Mouse (Mus musculus): ENCODE data around the gene Clps. TPM values are rescaled to one million over a fixed set of nuclear protein-coding genes. Genes with fewer than 3 reads are reported as not detected.

The Clps gene
- polyA plus RNA-seq, 1 experiment from 2014 or later, result not detected

DNA sequence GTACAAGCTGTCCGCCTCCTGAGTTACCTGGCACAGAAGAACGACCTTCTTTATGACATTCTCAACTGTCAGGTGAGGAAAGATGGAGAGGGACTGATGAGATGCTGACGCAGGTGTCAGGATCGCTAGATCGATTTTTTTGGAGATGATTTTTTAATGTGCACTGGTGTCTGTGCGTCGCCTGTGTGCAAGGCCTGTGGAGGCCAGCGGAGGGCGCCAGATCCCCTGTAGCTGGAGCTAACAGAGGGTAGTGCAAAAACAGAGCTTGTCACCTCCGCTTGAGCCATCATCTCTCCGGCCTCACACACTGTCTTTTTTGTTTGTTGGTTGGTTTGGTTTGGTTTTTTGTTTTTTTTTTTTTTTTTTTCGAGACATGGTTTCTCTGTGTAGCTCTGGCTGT is 22.7 kb downstream of the Clps start:
- Histone ChIP-seq H3K27me3 (replicated peaks; ENCODE audit: control insufficient read depth, insufficient read depth, low read length) (no peaks in the 10 kb centered on the region), H3K4me1 (ENCODE audit: control insufficient read depth, insufficient read depth, low read length) (no peaks in the 10 kb centered on the region), H3K4me2 (ENCODE audit: low read depth, low read length) (no peak overlapping the region), H3K9me3 (ENCODE audit: control insufficient read depth, low read length) (peaks cover 30% of the 10 kb centered on the region), H3K4me3 (ENCODE audit: low read depth, low read length) (no peak overlapping the region), H3K36me3 (ENCODE audit: control insufficient read depth, insufficient read depth, low read length) (no peaks in the 10 kb centered on the region), H3K27ac (replicated peaks; ENCODE audit: low read depth, low read length) (no peak overlapping the region), H3K9ac (ENCODE audit: low read depth, low read length) (no peak overlapping the region)
- 44% methylated on average over 12 of the region's 12 CpGs for WGBS
- DNase-seq (ENCODE audit: low spot score) (no peak), ATAC-seq (ENCODE audit: low read depth) (no peak)

DNA sequence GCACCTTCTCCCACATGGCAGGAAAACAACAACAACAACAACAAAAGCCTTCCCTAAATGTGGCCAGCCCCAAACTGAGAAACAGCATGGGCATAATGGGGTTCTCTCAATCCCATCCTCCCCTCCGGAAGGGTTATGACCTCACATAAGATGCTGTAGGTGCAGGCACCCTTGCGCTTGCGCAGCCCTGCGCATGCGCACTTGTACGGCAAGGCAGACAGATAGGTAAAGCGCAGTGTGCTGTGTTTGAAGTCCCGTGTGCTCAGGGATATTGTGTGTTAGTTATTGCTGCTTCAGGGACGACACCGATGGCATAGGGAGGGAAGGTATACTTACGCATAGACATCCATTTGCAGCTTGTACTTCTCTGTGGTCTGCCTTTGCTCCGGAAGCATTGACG is 27.2 kb downstream of the Clps start:
- Histone ChIP-seq H3K27ac (replicated peaks; ENCODE audit: low read depth, low read length) (no peak overlapping the region), H3K36me3 (ENCODE audit: control insufficient read depth, insufficient read depth, low read length) (no peaks in the 10 kb centered on the region), H3K27me3 (replicated peaks; ENCODE audit: control insufficient read depth, insufficient read depth, low read length) (no peaks in the 10 kb centered on the region), H3K9me3 (ENCODE audit: control insufficient read depth, low read length) (peaks cover under 1% of the 10 kb centered on the region; the same call in 1 of the 2 replicates), H3K4me2 (ENCODE audit: low read depth, low read length) (no peak overlapping the region), H3K4me1 (ENCODE audit: control insufficient read depth, insufficient read depth, low read length) (no peaks in the 10 kb centered on the region), H3K9ac (ENCODE audit: low read depth, low read length) (no peak overlapping the region), H3K4me3 (ENCODE audit: low read depth, low read length) (no peak overlapping the region)
- no peak for ATAC-seq (ENCODE audit: low read depth)
- DNase-seq (ENCODE audit: low spot score), result no peak
- 91% methylated on average over 13 of the region's 13 CpGs for WGBS

DNA sequence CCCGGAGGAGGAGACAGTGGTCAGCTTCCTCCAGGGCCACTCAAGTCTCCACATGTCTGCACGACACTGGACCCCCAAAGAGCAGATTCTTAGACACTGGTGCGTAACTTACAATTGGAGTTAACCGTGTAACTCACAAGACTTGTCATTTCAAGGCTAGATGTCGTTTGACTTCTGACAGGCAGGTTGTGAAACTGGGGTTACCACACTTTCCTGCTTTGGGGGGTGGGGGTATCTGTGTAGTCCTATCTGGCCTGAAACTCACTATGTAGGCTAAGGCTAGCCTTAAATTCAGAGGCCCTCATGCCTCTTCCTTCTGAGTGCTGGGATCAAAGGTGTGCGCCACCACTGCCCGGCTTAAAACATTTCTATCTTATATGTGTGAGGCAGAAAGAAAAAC is 28.0 kb downstream of the Clps start:
- ATAC-seq (ENCODE audit: low read depth), result no peak
- H3K4me2 ChIP-seq (ENCODE audit: low read depth, low read length), result no peak overlapping the region
- H3K36me3 ChIP-seq (ENCODE audit: control insufficient read depth, insufficient read depth, low read length), result no peaks in the 10 kb centered on the region
- H3K9me3 ChIP-seq (ENCODE audit: control insufficient read depth, low read length), result no peaks in the 10 kb centered on the region
- DNase-seq (ENCODE audit: low spot score), result no peak
- no peak overlapping the region for H3K9ac ChIP-seq (ENCODE audit: low read depth, low read length)
- no peaks in the 10 kb centered on the region for H3K27me3 ChIP-seq (replicated peaks; ENCODE audit: control insufficient read depth, insufficient read depth, low read length)
- peaks cover 4% of the 10 kb centered on the region for H3K4me1 ChIP-seq (ENCODE audit: control insufficient read depth, insufficient read depth, low read length)
- H3K27ac ChIP-seq (replicated peaks; ENCODE audit: low read depth, low read length), result no peak overlapping the region
- WGBS, result 83% methylated on average over 7 of the region's 7 CpGs
- H3K4me3 ChIP-seq (ENCODE audit: low read depth, low read length), result no peak overlapping the region

DNA sequence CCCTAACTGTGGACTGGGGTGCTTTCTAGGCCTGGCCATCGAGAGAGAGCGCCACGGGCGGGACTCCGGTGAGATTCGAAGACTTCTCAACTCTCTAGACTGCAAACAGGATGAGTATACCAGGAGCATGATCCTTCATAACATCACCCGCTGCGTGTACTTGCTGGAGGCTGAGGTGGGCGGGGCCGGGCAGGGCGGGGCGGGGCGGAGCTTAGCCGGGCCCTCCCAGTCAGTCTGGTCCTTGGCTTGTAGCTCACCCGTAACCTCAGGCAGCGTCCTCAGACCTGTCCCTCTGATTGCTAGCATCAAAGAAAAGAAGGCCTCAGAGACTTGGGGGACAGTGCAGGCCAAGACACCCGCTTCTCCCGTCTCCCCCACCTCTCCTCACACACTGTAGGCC is 28.6 kb downstream of the Clps start:
- H3K4me2 ChIP-seq (ENCODE audit: low read depth, low read length), result peak overlapping the region; percentile 18; the same call in 1 of the 2 replicates
- H3K36me3 ChIP-seq (ENCODE audit: control insufficient read depth, insufficient read depth, low read length), result no peaks in the 10 kb centered on the region
- DNase-seq (ENCODE audit: low spot score) (no peak), ATAC-seq (ENCODE audit: low read depth) (no peak)
- no peaks in the 10 kb centered on the region for H3K9me3 ChIP-seq (ENCODE audit: control insufficient read depth, low read length)
- H3K27ac ChIP-seq (replicated peaks; ENCODE audit: low read depth, low read length), result no peak overlapping the region
- 18% methylated on average over 18 of the region's 18 CpGs for WGBS
- H3K9ac ChIP-seq (ENCODE audit: low read depth, low read length), result no peak overlapping the region
- no peaks in the 10 kb centered on the region for H3K27me3 ChIP-seq (replicated peaks; ENCODE audit: control insufficient read depth, insufficient read depth, low read length)
- peaks cover 8% of the 10 kb centered on the region for H3K4me1 ChIP-seq (ENCODE audit: control insufficient read depth, insufficient read depth, low read length)
- H3K4me3 ChIP-seq (ENCODE audit: low read depth, low read length), result peak overlapping the region; percentile 5; the same call in 1 of the 2 replicates

DNA sequence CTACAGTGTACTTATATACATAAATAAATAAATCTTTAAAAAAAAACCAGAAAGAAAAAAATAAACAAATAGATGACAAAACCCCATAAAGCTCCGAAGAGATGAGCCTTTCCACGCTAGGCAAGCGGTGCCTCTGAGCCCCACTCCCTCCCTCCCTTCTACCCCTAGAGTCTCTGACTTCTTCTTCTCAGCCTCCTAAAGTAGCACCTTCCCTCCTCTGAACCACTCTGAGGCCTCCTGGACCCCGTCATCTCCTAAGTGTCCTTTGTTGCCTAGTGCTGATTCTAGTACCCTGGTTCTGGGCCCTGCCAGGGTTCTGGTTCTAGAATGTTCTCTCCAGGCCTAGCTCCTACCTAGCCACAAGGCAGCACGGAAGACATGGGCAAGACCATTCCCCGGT is 30.1 kb downstream of the Clps start, which contains the start of gene Armc12:
Gene Armc12 (plus strand): TSS at position 301 of the 400 bp plus-strand sequence.
- H3K27ac ChIP-seq (replicated peaks; ENCODE audit: low read depth, low read length), result no peak within 1 kb of the TSS
- H3K4me1 ChIP-seq (ENCODE audit: control insufficient read depth, insufficient read depth, low read length), result peaks cover 8% of the 10 kb centered on the region
- ATAC-seq (ENCODE audit: low read depth) (no peak), DNase-seq (ENCODE audit: low spot score) (no peak)
- no peaks in the 10 kb centered on the region for H3K36me3 ChIP-seq (ENCODE audit: control insufficient read depth, insufficient read depth, low read length)
- H3K9ac ChIP-seq (ENCODE audit: low read depth, low read length), result no peak within 1 kb of the TSS
- no peak within 1 kb of the TSS for H3K4me3 ChIP-seq (ENCODE audit: low read depth, low read length)
- 85% methylated on average over 6 of the region's 6 CpGs for whole genome bisulfite sequencing
- no peaks in the 10 kb centered on the region for H3K27me3 ChIP-seq (replicated peaks; ENCODE audit: control insufficient read depth, insufficient read depth, low read length)
- H3K4me2 ChIP-seq (ENCODE audit: low read depth, low read length), result no peak within 1 kb of the TSS
- H3K9me3 ChIP-seq (ENCODE audit: control insufficient read depth, low read length), result no peaks in the 10 kb centered on the region

DNA sequence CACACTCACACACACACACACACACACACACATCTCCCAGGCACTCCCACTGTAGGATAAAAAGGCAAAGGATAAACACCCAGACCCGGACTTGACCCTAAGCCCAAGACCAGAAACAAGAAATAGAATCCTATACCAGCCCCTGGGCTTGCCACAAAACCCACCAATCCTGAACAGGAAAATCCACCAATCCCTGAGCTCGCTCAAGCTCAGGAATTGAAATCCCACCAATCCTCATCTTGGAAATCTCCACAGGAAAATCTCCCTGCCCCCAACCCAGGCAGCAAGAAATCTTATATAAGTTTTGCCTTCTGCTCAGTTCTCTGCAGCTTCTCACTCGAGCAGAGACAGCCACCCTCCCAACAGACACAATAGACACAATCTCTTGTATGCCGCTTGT is 31.4 kb downstream of the Clps start:
- ATAC-seq (ENCODE audit: low read depth) (no peak), DNase-seq (ENCODE audit: low spot score) (no peak)
- Histone ChIP-seq H3K9me3 (ENCODE audit: control insufficient read depth, low read length) (no peaks in the 10 kb centered on the region), H3K4me1 (ENCODE audit: control insufficient read depth, insufficient read depth, low read length) (peaks cover 8% of the 10 kb centered on the region), H3K4me3 (ENCODE audit: low read depth, low read length) (no peak overlapping the region), H3K9ac (ENCODE audit: low read depth, low read length) (no peak overlapping the region), H3K27ac (replicated peaks; ENCODE audit: low read depth, low read length) (no peak overlapping the region), H3K4me2 (ENCODE audit: low read depth, low read length) (no peak overlapping the region), H3K27me3 (replicated peaks; ENCODE audit: control insufficient read depth, insufficient read depth, low read length) (no peaks in the 10 kb centered on the region), H3K36me3 (ENCODE audit: control insufficient read depth, insufficient read depth, low read length) (no peaks in the 10 kb centered on the region)
- 57% methylated on average over 4 of the region's 4 CpGs for WGBS

DNA sequence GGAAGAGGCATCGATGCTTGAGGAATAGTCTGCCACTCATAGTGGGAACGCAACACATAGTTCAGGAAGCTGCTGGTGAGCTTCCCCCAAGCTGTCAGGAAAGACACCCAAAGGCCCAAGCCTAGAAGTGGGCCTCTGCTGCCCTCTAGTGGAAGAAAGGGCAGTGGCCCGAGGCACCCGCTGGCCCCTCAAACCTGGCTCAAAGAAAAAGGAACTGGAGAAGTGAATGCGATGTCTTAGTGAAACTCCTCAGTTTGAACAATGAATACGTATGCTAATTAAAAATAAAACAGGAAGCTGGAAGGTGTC is 32.6 kb downstream of the Clps start:
- Histone ChIP-seq H3K9ac (ENCODE audit: low read depth, low read length) (no peak overlapping the region), H3K4me2 (ENCODE audit: low read depth, low read length) (peak overlapping the region; percentile 36), H3K27ac (replicated peaks; ENCODE audit: low read depth, low read length) (no peak overlapping the region), H3K4me1 (ENCODE audit: control insufficient read depth, insufficient read depth, low read length) (peaks cover 8% of the 10 kb centered on the region), H3K4me3 (ENCODE audit: low read depth, low read length) (0 out of 2 replicates have a peak overlapping the region, but pooled peaks have one; percentile 2), H3K27me3 (replicated peaks; ENCODE audit: control insufficient read depth, insufficient read depth, low read length) (no peaks in the 10 kb centered on the region), H3K9me3 (ENCODE audit: control insufficient read depth, low read length) (no peaks in the 10 kb centered on the region), H3K36me3 (ENCODE audit: control insufficient read depth, insufficient read depth, low read length) (no peaks in the 10 kb centered on the region)
- DNase-seq (ENCODE audit: low spot score) (peak; percentile 86), ATAC-seq (ENCODE audit: low read depth) (peak; percentile 74)
- WGBS, result 4% methylated on average over 6 of the region's 6 CpGs

DNA sequence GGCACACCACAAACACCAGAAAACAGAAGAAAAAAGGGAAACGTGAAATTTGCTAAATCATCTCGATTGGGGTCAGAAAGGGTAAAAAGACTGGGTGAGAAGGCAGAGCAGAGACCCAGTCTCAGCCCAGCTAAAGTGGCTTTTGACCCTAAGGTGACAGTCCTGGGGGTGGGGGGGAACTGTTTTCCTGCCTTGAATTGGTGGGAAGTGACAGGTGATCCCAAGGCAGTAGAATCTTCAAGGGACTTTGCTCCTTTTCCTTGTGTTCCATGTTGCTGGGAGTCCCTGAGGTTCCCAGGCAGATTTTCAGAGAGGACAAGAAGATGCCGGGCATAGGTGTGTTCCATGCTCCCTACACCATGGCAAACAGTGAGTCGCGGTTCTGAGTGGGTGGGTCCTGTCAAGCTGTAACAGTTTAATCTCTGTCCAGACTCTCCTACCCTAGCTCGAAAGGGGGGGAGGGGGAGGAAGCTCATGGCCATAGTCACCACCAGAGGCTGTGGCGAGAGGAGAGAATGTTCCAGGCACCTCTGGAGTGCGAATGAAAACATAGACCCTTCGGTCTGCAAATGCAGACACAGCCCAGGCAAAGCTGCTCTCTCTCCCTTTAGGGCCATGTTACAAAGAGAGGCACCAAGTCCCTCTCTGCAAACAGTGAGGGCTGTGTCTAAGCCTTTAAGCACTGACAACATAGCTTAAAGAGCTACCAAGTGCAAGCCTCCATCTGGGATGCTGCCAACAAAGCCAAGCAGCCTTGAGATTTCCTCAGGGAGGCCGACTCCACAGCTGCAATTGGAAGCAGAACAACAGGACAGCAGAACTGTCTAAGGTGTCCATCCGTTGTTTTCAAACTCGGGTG is 33.2 kb downstream of the Clps start:
- Histone ChIP-seq H3K36me3 (ENCODE audit: control insufficient read depth, insufficient read depth, low read length) (no peaks in the 10 kb centered on the region), H3K4me3 (ENCODE audit: low read depth, low read length) (0 out of 2 replicates have a peak overlapping the region, but pooled peaks have one; percentile 2), H3K27me3 (replicated peaks; ENCODE audit: control insufficient read depth, insufficient read depth, low read length) (no peaks in the 10 kb centered on the region), H3K9ac (ENCODE audit: low read depth, low read length) (0 out of 2 replicates have a peak overlapping the region, but pooled peaks have one; percentile 25), H3K27ac (replicated peaks; ENCODE audit: low read depth, low read length) (peak overlapping the region; percentile 48; the same call in 1 of the 2 replicates), H3K9me3 (ENCODE audit: control insufficient read depth, low read length) (no peaks in the 10 kb centered on the region), H3K4me2 (ENCODE audit: low read depth, low read length) (peak overlapping the region; percentile 36), H3K4me1 (ENCODE audit: control insufficient read depth, insufficient read depth, low read length) (peaks cover 9% of the 10 kb centered on the region)
- DNase-seq (ENCODE audit: low spot score), result peak; percentile 85
- no peak for ATAC-seq (ENCODE audit: low read depth)
- WGBS, result 31% methylated on average over 12 of the region's 12 CpGs

Measured in embryonic facial prominence, embryonic 14.5 days (tissue).